ENCODE assay signal across 32 mouse cellular contexts in genomic region chr12:74272545-74272944, GRCm38 (mm10). TPM values are rescaled to one million over a fixed set of nuclear protein-coding genes. Genes with fewer than 3 reads are reported as not detected.
A peak's percentile ranks its signal among the peaks of the same experiment; 100 is the strongest.
DNase-seq lines count a peak whose midpoint lies in the region; ATAC-seq lines count a peak whose summit lies in the region.
"Had no signal": no experiment of that assay in that cellular context is flagged by ENCODE, and none has a peak within 500 bp of the region (broad histone marks: within the 10 kb centered on the region; RNA-seq: fewer than 3 reads in every experiment).

No protein-coding gene starts in this region.

- WGBS in neural tube, embryonic 11.5 days = 84% methylated on average over 17 of the region's 17 CpGs
- WGBS in neural tube, embryonic 12.5 days = 78% methylated on average over 17 of the region's 17 CpGs
- WGBS in neural tube, embryonic 14.5 days = 55% methylated on average over 17 of the region's 17 CpGs
- WGBS in forebrain, embryonic 10.5 days = 96% methylated on average over 17 of the region's 17 CpGs

- no peak overlapping the region for H3K4me3 ChIP-seq in neural tube, embryonic 11.5 days (ENCODE audit: low read depth, low read length)
- H3K4me3 ChIP-seq in neural tube, embryonic 12.5 days = no peak overlapping the region
- H3K4me3 ChIP-seq in neural tube, embryonic 14.5 days (ENCODE audit: low read depth, low read length) = no peak overlapping the region
- no peak overlapping the region for H3K4me3 ChIP-seq in forebrain, embryonic 10.5 days
- H3K4me3 ChIP-seq: embryonic facial prominence, embryonic 13.5 days; embryonic facial prominence, embryonic 15.5 days; erythroblast, embryonic 14.5 days; forebrain, embryonic 13.5 days; forebrain, embryonic 15.5 days had no signal

- H3K4me1 ChIP-seq in neural tube, embryonic 11.5 days (ENCODE audit: control insufficient read depth, insufficient read depth, low read length) = no peaks in the 10 kb centered on the region
- no peaks in the 10 kb centered on the region for H3K4me1 ChIP-seq in neural tube, embryonic 12.5 days
- no peaks in the 10 kb centered on the region for H3K4me1 ChIP-seq in neural tube, embryonic 14.5 days (ENCODE audit: control insufficient read depth, insufficient read depth, low read length)
- no peaks in the 10 kb centered on the region for H3K4me1 ChIP-seq in forebrain, embryonic 10.5 days
- H3K4me1 ChIP-seq: embryonic facial prominence, embryonic 13.5 days; embryonic facial prominence, embryonic 15.5 days had no signal

- H3K9ac ChIP-seq in neural tube, embryonic 11.5 days (ENCODE audit: low read length) = no peak overlapping the region
- H3K9ac ChIP-seq in neural tube, embryonic 12.5 days = no peak overlapping the region
- H3K9ac ChIP-seq in neural tube, embryonic 14.5 days (replicated peaks; ENCODE audit: low read depth, low read length) = no peak overlapping the region
- H3K9ac ChIP-seq: embryonic facial prominence, embryonic 13.5 days; embryonic facial prominence, embryonic 15.5 days; forebrain, embryonic 13.5 days; forebrain, embryonic 15.5 days; forebrain, postnatal 0 days had no signal

- peak; percentile 18 for DNase-seq in neural tube, embryonic 11.5 days (ENCODE audit: low spot score)
- DNase-seq in neural tube, embryonic 10.5 days (ENCODE audit: extremely low spot score, low spot score) = no peak
- DNase-seq in forebrain, embryonic 10.5 days (ENCODE audit: extremely low spot score, low spot score) = no peak
- DNase-seq in right cerebral cortex, postnatal 25 days = no peak
- no peak for DNase-seq in adrenal gland, postnatal 14 days
- DNase-seq: adrenal gland, adult 8-10 months; adrenal gland, postnatal 25 days; cerebellum, adult 11 months; cerebellum, adult 18-20 months; cerebellum, adult 8-10 months; cerebellum, adult 9-11 months; cerebellum, postnatal 14 days; cerebellum, postnatal 36 days; embryo, embryonic 11 days; forebrain, postnatal 0 days had no signal

- no peaks in the 10 kb centered on the region for H3K27me3 ChIP-seq in neural tube, embryonic 11.5 days (ENCODE audit: control insufficient read depth, insufficient read depth, low read length)
- H3K27me3 ChIP-seq in neural tube, embryonic 12.5 days (replicated peaks) = no peaks in the 10 kb centered on the region
- H3K27me3 ChIP-seq in neural tube, embryonic 14.5 days (ENCODE audit: control insufficient read depth, insufficient read depth, low read length) = no peaks in the 10 kb centered on the region
- H3K27me3 ChIP-seq in forebrain, embryonic 10.5 days (ENCODE audit: poor library complexity, severe bottlenecking) = no peaks in the 10 kb centered on the region
- H3K27me3 ChIP-seq: embryonic facial prominence, embryonic 13.5 days; embryonic facial prominence, embryonic 15.5 days; forebrain, embryonic 13.5 days; forebrain, embryonic 15.5 days had no signal

- H3K4me2 ChIP-seq in neural tube, embryonic 11.5 days (ENCODE audit: low read depth) = no peak overlapping the region
- no peak overlapping the region for H3K4me2 ChIP-seq in neural tube, embryonic 12.5 days (replicated peaks)
- H3K4me2 ChIP-seq in neural tube, embryonic 14.5 days (ENCODE audit: low read depth, low read length) = peak overlapping the region; percentile 7; the same call in 1 of the 2 replicates
- H3K4me2 ChIP-seq: embryonic facial prominence, embryonic 13.5 days; embryonic facial prominence, embryonic 15.5 days; forebrain, embryonic 13.5 days; forebrain, embryonic 15.5 days had no signal

- H3K9me3 ChIP-seq in neural tube, embryonic 11.5 days (ENCODE audit: control insufficient read depth, low read length) = no peaks in the 10 kb centered on the region
- no peaks in the 10 kb centered on the region for H3K9me3 ChIP-seq in neural tube, embryonic 12.5 days
- H3K9me3 ChIP-seq in neural tube, embryonic 14.5 days (ENCODE audit: control insufficient read depth, low read length) = no peaks in the 10 kb centered on the region
- no peaks in the 10 kb centered on the region for H3K9me3 ChIP-seq in forebrain, embryonic 10.5 days
- H3K9me3 ChIP-seq: embryonic facial prominence, embryonic 13.5 days; embryonic facial prominence, embryonic 15.5 days; forebrain, embryonic 13.5 days; forebrain, embryonic 15.5 days had no signal

- H3K36me3 ChIP-seq in neural tube, embryonic 11.5 days (ENCODE audit: control insufficient read depth, insufficient read depth, low read length) = no peaks in the 10 kb centered on the region
- H3K36me3 ChIP-seq in neural tube, embryonic 12.5 days = no peaks in the 10 kb centered on the region
- H3K36me3 ChIP-seq in neural tube, embryonic 14.5 days (ENCODE audit: control insufficient read depth, insufficient read depth, low read length) = no peaks in the 10 kb centered on the region
- H3K36me3 ChIP-seq in forebrain, embryonic 10.5 days (replicated peaks) = no peaks in the 10 kb centered on the region
- H3K36me3 ChIP-seq: embryonic facial prominence, embryonic 13.5 days; embryonic facial prominence, embryonic 15.5 days; forebrain, embryonic 15.5 days had no signal

- no peak for ATAC-seq in neural tube, embryonic 11.5 days (ENCODE audit: insufficient read depth, low FRiP score, low TSS enrichment)
- peak; percentile 58; the same call in 1 of the 2 replicates for ATAC-seq in neural tube, embryonic 12.5 days (ENCODE audit: low FRiP score, low read depth)
- peak; percentile 91 for ATAC-seq in neural tube, embryonic 14.5 days (ENCODE audit: low read depth)
- ATAC-seq: activated CD4-positive, CD25-positive, alpha-beta regulatory T cell, adult 4 months; forebrain, embryonic 13.5 days; forebrain, embryonic 15.5 days; forebrain, postnatal 0 days had no signal

- no peak overlapping the region for H3K27ac ChIP-seq in neural tube, embryonic 11.5 days (ENCODE audit: low read depth, low read length)
- H3K27ac ChIP-seq in neural tube, embryonic 12.5 days = no peak overlapping the region
- 0 out of 2 replicates have a peak overlapping the region, but pooled peaks have one; percentile 16 for H3K27ac ChIP-seq in neural tube, embryonic 14.5 days (ENCODE audit: low read depth, low read length)
- H3K27ac ChIP-seq in forebrain, embryonic 10.5 days = no peak overlapping the region
- H3K27ac ChIP-seq: embryonic facial prominence, embryonic 13.5 days; embryonic facial prominence, embryonic 15.5 days; forebrain, embryonic 13.5 days; forebrain, embryonic 15.5 days had no signal

RNA-seq across cellular contexts. Expression of gene Gm11042, which starts 43.6 kb away (rescaled TPM):
- not detected in 2 replicates for polyA plus RNA-seq in neural tube, embryonic 11.5 days (2014; fragmentation: Nextera tagmentation; extraction: Ambion mirVana)
- not detected in 2 replicates for polyA plus RNA-seq in neural tube, embryonic 12.5 days (2016; fragmentation: Nextera tagmentation; extraction: Ambion mirVana)
- polyA plus RNA-seq in neural tube, embryonic 14.5 days (2014; fragmentation: Nextera tagmentation; extraction: Ambion mirVana) = not detected in 2 replicates
- not detected in 2 replicates for polyA plus RNA-seq in forebrain, embryonic 10.5 days (2016; fragmentation: Nextera tagmentation; extraction: Ambion mirVana)
- not detected in 2 replicates for total RNA-seq in adrenal gland, postnatal 14 days (2021)
- total RNA-seq: adrenal gland, adult 18-20 months; adrenal gland, adult 8-10 months; adrenal gland, postnatal 25 days; adrenal gland, postnatal 4 days; common myeloid progenitor, adult 5-6 weeks; ES-E14; forebrain, postnatal 0 days; MEL had no signal
- polyA plus RNA-seq: activated CD4-positive, CD25-positive, alpha-beta regulatory T cell, adult 4 months; brain, embryonic 14.5 days; C2C12; embryonic facial prominence, embryonic 11.5 days; embryonic facial prominence, embryonic 13.5 days; embryonic facial prominence, embryonic 15.5 days; erythroblast, embryonic 14.5 days; forebrain, embryonic 11.5 days; forebrain, embryonic 13.5 days; forebrain, embryonic 15.5 days; forebrain, postnatal 0 days had no signal
